Mouse (Mus musculus): ENCODE measurements around the gene D230025D16Rik.

GRCm38 (mm10) chr8:105268342-105269074 is 43.6 kb downstream of the D230025D16Rik start:
- TF ChIP-seq HCFC1 (IDR thresholded peaks at IDR 0.05; ENCODE audit: borderline replicate concordance, insufficient read depth, low read length) (no peak), MAFK (IDR thresholded peaks at IDR 0.05; ENCODE audit: insufficient read depth, low read depth, low read length) (no peak)

Measured in ES-E14 (cell line).